In genomic region chr10:42632453-42633360, GRCm38 (mm10) we compare ENCODE assay signal across 8 mouse cellular contexts. TPM values are rescaled to one million over a fixed set of nuclear protein-coding genes. Genes with fewer than 3 reads are reported as not detected.
A peak's percentile ranks its signal among the peaks of the same experiment; 100 is the strongest.
DNase-seq lines count a peak whose midpoint lies in the region; ATAC-seq and TF ChIP-seq lines count a peak whose summit lies in the region.

No protein-coding gene starts in this region.

- no peak for ATAC-seq in cerebellum, adult (ENCODE audit: insufficient number of reproducible peaks, low FRiP score, low TSS enrichment)
- ATAC-seq in forebrain, embryonic 13.5 days: no peak
- no peak for ATAC-seq in kidney, embryonic 14.5 days (ENCODE audit: low FRiP score, low TSS enrichment)
- peak; percentile 43; the same call in 1 of the 2 replicates for ATAC-seq in midbrain, embryonic 14.5 days (ENCODE audit: low FRiP score, low TSS enrichment)

- no peak overlapping the region for H3K9ac ChIP-seq in ES-E14 (ENCODE audit: insufficient read depth, low read depth, low read length, poor library complexity, severe bottlenecking)
- peak overlapping the region; percentile 68 for H3K9ac ChIP-seq in forebrain, embryonic 13.5 days
- H3K9ac ChIP-seq in kidney, embryonic 14.5 days (ENCODE audit: low read depth, low read length): no peak overlapping the region
- H3K9ac ChIP-seq in midbrain, embryonic 14.5 days (replicated peaks; ENCODE audit: low read length): no peak overlapping the region; the same call in 1 of the 2 replicates

- H3K27ac ChIP-seq in ES-E14 (ENCODE audit: insufficient read depth, low read depth, low read length, poor library complexity, severe bottlenecking): no peak overlapping the region
- peak overlapping the region; percentile 96 for H3K27ac ChIP-seq in forebrain, embryonic 13.5 days
- H3K27ac ChIP-seq in kidney, embryonic 14.5 days (ENCODE audit: low read depth, low read length): no peak overlapping the region
- H3K27ac ChIP-seq in midbrain, embryonic 14.5 days (replicated peaks; ENCODE audit: low read depth, low read length): no peak overlapping the region

- H3K4me2 ChIP-seq in forebrain, embryonic 13.5 days: peak overlapping the region; percentile 75
- H3K4me2 ChIP-seq in kidney, embryonic 14.5 days (replicated peaks; ENCODE audit: low read depth, low read length): peak overlapping the region; percentile 10
- H3K4me2 ChIP-seq in midbrain, embryonic 14.5 days (ENCODE audit: low read length): peak overlapping the region; percentile 58

- in situ Hi-C loops in ES-E14 (cut with MboI; ENCODE audit: low sequenced_read_pairs in 2 of 2, unreplicated experiment in 2 of 2): loop anchor here (5.0 kb wide), 1 partner anchor 45 kb away; no protein-coding TSS in a partner anchor

- peaks cover 4 to 5% of the 10 kb centered on the region in 2 experiments; a peak in 3 of 4 replicates for H3K4me1 ChIP-seq in ES-E14 (ENCODE audit: control insufficient read depth in 2 of 2, insufficient read depth in 2 of 2, low read length in 2 of 2, poor library complexity in 1 of 2)
- peaks cover 89% of the 10 kb centered on the region for H3K4me1 ChIP-seq in forebrain, embryonic 13.5 days
- H3K4me1 ChIP-seq in kidney, embryonic 14.5 days (ENCODE audit: control insufficient read depth, insufficient read depth, low read length): peaks cover 11% of the 10 kb centered on the region; the same call in 1 of the 2 replicates
- H3K4me1 ChIP-seq in midbrain, embryonic 14.5 days (ENCODE audit: control insufficient read depth, insufficient read depth, low read length): peaks cover 44% of the 10 kb centered on the region

- 3% methylated on average over 39 of the region's 39 CpGs for WGBS in forebrain, embryonic 13.5 days
- under 1% methylated on average over 37 of the region's 39 CpGs for WGBS in kidney, embryonic 14.5 days
- under 1% methylated on average over 39 of the region's 39 CpGs for WGBS in midbrain, embryonic 14.5 days

- H3K9me3 ChIP-seq in ES-E14 (ENCODE audit: control insufficient read depth, insufficient read depth, low read depth, low read length): no peaks in the 10 kb centered on the region
- no peaks in the 10 kb centered on the region for H3K9me3 ChIP-seq in forebrain, embryonic 13.5 days (replicated peaks)
- H3K9me3 ChIP-seq in kidney, embryonic 14.5 days (ENCODE audit: control insufficient read depth, low read length): no peaks in the 10 kb centered on the region
- H3K9me3 ChIP-seq in midbrain, embryonic 14.5 days (ENCODE audit: control insufficient read depth, low read length): no peaks in the 10 kb centered on the region

- peaks cover 31% of the 10 kb centered on the region for H3K27me3 ChIP-seq in forebrain, embryonic 13.5 days
- H3K27me3 ChIP-seq in kidney, embryonic 14.5 days (ENCODE audit: control insufficient read depth, insufficient read depth, low read length): peaks cover 95% of the 10 kb centered on the region
- peaks cover 83% of the 10 kb centered on the region for H3K27me3 ChIP-seq in midbrain, embryonic 14.5 days (ENCODE audit: control insufficient read depth, insufficient read depth, low read length)

- no peaks in the 10 kb centered on the region for H3K36me3 ChIP-seq in ES-E14 (ENCODE audit: control insufficient read depth, insufficient read depth, low read length, poor library complexity, severe bottlenecking)
- no peaks in the 10 kb centered on the region for H3K36me3 ChIP-seq in forebrain, embryonic 13.5 days (ENCODE audit: poor library complexity, severe bottlenecking)
- no peaks in the 10 kb centered on the region for H3K36me3 ChIP-seq in kidney, embryonic 14.5 days (ENCODE audit: control insufficient read depth, insufficient read depth, low read length)
- H3K36me3 ChIP-seq in midbrain, embryonic 14.5 days (ENCODE audit: control insufficient read depth, insufficient read depth, low read length): no peaks in the 10 kb centered on the region

- H3K4me3 ChIP-seq in ES-E14 (ENCODE audit: insufficient read depth in 1 of 2, low read depth in 1 of 2, low read length in 2 of 2, poor library complexity in 1 of 2, severe bottlenecking in 1 of 2): peak overlapping the region; percentile 8 to 10; a peak in 2 of 4 replicates
- H3K4me3 ChIP-seq in forebrain, embryonic 13.5 days: peak overlapping the region; percentile 40
- H3K4me3 ChIP-seq in kidney, embryonic 14.5 days (ENCODE audit: low read length): peak overlapping the region; percentile 15
- H3K4me3 ChIP-seq in midbrain, embryonic 14.5 days (replicated peaks; ENCODE audit: low read depth, low read length): peak overlapping the region; percentile 30; the same call in 1 of the 2 replicates

- DNase-seq in cerebellum, postnatal 10 days: peak; percentile 26 to 43
- no peak for DNase-seq in ES-E14 (ENCODE audit: low read depth, low spot score)
- peak; percentile 76 for DNase-seq in midbrain, embryonic 14.5 days
- DNase-seq in frontal cortex, postnatal 25 days (ENCODE audit: low spot score in 2 of 2): no peak
- no peak for DNase-seq in ovary, postnatal 36 days (ENCODE audit: low spot score)

TF ChIP-seq in ES-E14, 5 proteins besides CTCF, POLR2A, EP300 and RAD21:
- TF ChIP-seq MAFK (IDR thresholded peaks at IDR 0.05; ENCODE audit: insufficient read depth, low read depth, low read length) (no peak), ZC3H11A (IDR thresholded peaks at IDR 0.05; ENCODE audit: borderline replicate concordance, low read depth, low read length) (no peak), HCFC1 (IDR thresholded peaks at IDR 0.05; ENCODE audit: borderline replicate concordance, insufficient read depth, low read length) (no peak), ZNF384 (IDR thresholded peaks at IDR 0.05; ENCODE audit: low read depth, low read length) (no peak), CHD2 (IDR thresholded peaks at IDR 0.05; ENCODE audit: low read depth, low read length) (no peak)

RNA-seq across cellular contexts. Expression of gene Ostm1, which starts 49.1 kb away (rescaled TPM):
- total RNA-seq in ES-E14 (2012; rRNA removed): 19.7 and 23.7 TPM in 2 replicates
- polyA plus RNA-seq in forebrain, embryonic 13.5 days (2015; fragmentation: Nextera tagmentation; extraction: Ambion mirVana): 57.1 and 63.2 TPM in 2 replicates
- polyA plus RNA-seq in kidney, embryonic 14.5 days (2014; fragmentation: Nextera tagmentation; extraction: Ambion mirVana): 8.5 and 12.9 TPM in 2 replicates
- 38.9 and 43.1 TPM in 2 replicates for polyA plus RNA-seq in midbrain, embryonic 14.5 days (2014; fragmentation: Nextera tagmentation; extraction: Ambion mirVana)

RNA-seq across cellular contexts. Expression of gene Nr2e1, which starts 49.3 kb away (rescaled TPM):
- total RNA-seq in ES-E14 (2012; rRNA removed): not detected in 2 replicates
- 71.0 and 77.0 TPM in 2 replicates for polyA plus RNA-seq in forebrain, embryonic 13.5 days (2015; fragmentation: Nextera tagmentation; extraction: Ambion mirVana)
- polyA plus RNA-seq in kidney, embryonic 14.5 days (2014; fragmentation: Nextera tagmentation; extraction: Ambion mirVana): not detected in 2 replicates
- polyA plus RNA-seq in midbrain, embryonic 14.5 days (2014; fragmentation: Nextera tagmentation; extraction: Ambion mirVana): 3.4 and 5.5 TPM in 2 replicates

Comparison
In these comparisons a context has a peak if more than half of its experiments do, and no peak if none do; other contexts are left out.
1. DNase-seq: peak in cerebellum, postnatal 10 days (2 of 2) and midbrain, embryonic 14.5 days (single experiment); none in ES-E14 (single experiment), frontal cortex, postnatal 25 days (0 of 2) and ovary, postnatal 36 days (single experiment).
2. H3K4me2 ChIP-seq: peak in every context shown above with its lines; median percentile 75 in forebrain, embryonic 13.5 days; 58 in midbrain, embryonic 14.5 days; 10 in kidney, embryonic 14.5 days.
3. RNA of gene Nr2e1, which starts 49.3 kb away (polyA plus RNA-seq): 71.0 to 77.0 TPM in forebrain, embryonic 13.5 days; 3.4 to 5.5 TPM in midbrain, embryonic 14.5 days and not detected in kidney, embryonic 14.5 days; every median in the first group is over 10 times any median in the second.
4. Peak in every context shown above with its lines, with median percentiles within 50 percentile points of each other: H3K4me3 ChIP-seq.